Mouse (Mus musculus) lung, embryonic 15.5 days (tissue): ENCODE data around the gene Gramd1b. TPM values are rescaled to one million over a fixed set of nuclear protein-coding genes. Genes with fewer than 3 reads are reported as not detected.
A peak's percentile ranks its signal among the peaks of the same experiment; 100 is the strongest.

ENCODE experiments used
- ATAC-seq: fragments of 200-750 bp; cut with Nextera tagmentation; 2 replicates; pipeline ENCODE4 v1.8.0; 2017; ENCODE audit warnings: moderate number of reproducible peaks, borderline replicate concordance; ENCODE audit not compliant: low FRiP score, low TSS enrichment; ENCODE audit errors: extremely low read depth
- H3K27ac ChIP-seq: fragments of 300-500 bp; sonication (generic); 2 replicates; pipeline ENCODE4 v1.5.1; 2015; ENCODE audit warnings: moderate library complexity, mild to moderate bottlenecking, inconsistent platforms
- H3K27me3 ChIP-seq: fragments of 300-500 bp; sonication (generic); 2 replicates; pipeline ENCODE4 v1.6.1; 2015; ENCODE audit warnings: inconsistent platforms
- H3K36me3 ChIP-seq: fragments of 300-500 bp; sonication (generic); 2 replicates; pipeline ENCODE4 v1.6.1; 2015; ENCODE audit warnings: inconsistent platforms
- H3K4me1 ChIP-seq: fragments of 300-500 bp; sonication (generic); 2 replicates; pipeline ENCODE4 v1.6.1; 2015; ENCODE audit warnings: inconsistent platforms
- H3K4me2 ChIP-seq: fragments of 300-500 bp; sonication (generic); 2 replicates; pipeline ENCODE4 v1.6.1; 2015; ENCODE audit warnings: inconsistent platforms, mild to moderate bottlenecking, moderate library complexity
- H3K4me3 ChIP-seq: fragments of 300-500 bp; sonication (generic); 2 replicates; pipeline ENCODE4 v1.5.1; 2015; ENCODE audit warnings: mild to moderate bottlenecking, inconsistent platforms
- H3K9ac ChIP-seq: fragments of 300-500 bp; sonication (generic); 2 replicates; pipeline ENCODE4 v1.6.1; 2015; ENCODE audit warnings: inconsistent platforms
- H3K9me3 ChIP-seq: fragments of 300-500 bp; sonication (generic); 2 replicates; pipeline ENCODE4 v1.6.1; 2016; ENCODE audit warnings: inconsistent platforms
- WGBS: fragments of 180-500 bp; shearing (Covaris S2); methylation state at CpG from one replicate; pipeline ENCODE4 v1.1.7; 2015; 5-methylcytosine and 5-hydroxymethylcytosine counted together
- polyA plus RNA-seq: library from polyadenylated mRNA; unstranded; fragments of >200 nt; fragmentation: Nextera tagmentation; extraction: Ambion mirVana; gene quantifications from 2 replicates; pipeline ENCODE4 v1.2.1, GENCODE M21; 2015

Gramd1b gene
- polyA plus RNA-seq, 1 experiment from 2014 or later, result 5.5 TPM

- ATAC-seq, result no peak
- Histone ChIP-seq H3K4me1 (peaks cover 8% of the 10 kb centered on the region), H3K9me3 (no peaks in the 10 kb centered on the region), H3K27me3 (no peaks in the 10 kb centered on the region), H3K4me2 (no peak overlapping the region), H3K4me3 (no peak overlapping the region), H3K27ac (no peak overlapping the region), H3K9ac (no peak overlapping the region), H3K36me3 (no peaks in the 10 kb centered on the region)
- WGBS, result 50% methylated on average over 8 of the region's 8 CpGs
Measured at GRCm38 (mm10) chr9:40390904-40391303, 140.3 kb downstream of the Gramd1b start.

DNA sequence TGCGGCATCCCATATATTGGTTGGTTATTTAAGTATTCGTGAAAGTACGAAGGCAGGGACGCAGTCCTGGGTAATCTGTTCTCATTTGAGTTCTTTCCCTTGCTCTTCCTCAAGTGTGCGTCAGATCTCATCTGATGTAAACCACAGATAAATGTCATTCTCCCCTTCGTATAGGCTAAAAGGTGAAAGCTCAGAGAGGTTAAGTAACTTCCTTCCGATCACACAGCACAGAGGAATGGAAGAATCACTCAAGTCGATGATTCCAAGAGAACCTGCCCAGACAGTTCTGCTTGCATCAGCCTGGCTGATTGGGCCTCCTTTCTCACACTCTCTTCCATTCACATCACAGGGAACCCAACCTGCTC, 140.8 kb downstream of the Gramd1b start:
- no peak overlapping the region for H3K27ac ChIP-seq
- H3K4me1 ChIP-seq, result peaks cover 8% of the 10 kb centered on the region
- 84% methylated on average over 8 of the region's 8 CpGs for WGBS
- H3K27me3 ChIP-seq, result no peaks in the 10 kb centered on the region
- ATAC-seq, result no peak
- no peak overlapping the region for H3K9ac ChIP-seq
- H3K4me3 ChIP-seq, result no peak overlapping the region
- H3K4me2 ChIP-seq, result no peak overlapping the region
- no peaks in the 10 kb centered on the region for H3K36me3 ChIP-seq
- H3K9me3 ChIP-seq, result no peaks in the 10 kb centered on the region

- no peak overlapping the region for H3K4me2 ChIP-seq
- no peaks in the 10 kb centered on the region for H3K36me3 ChIP-seq
- H3K4me3 ChIP-seq, result no peak overlapping the region
- WGBS, result 85% methylated on average over 8 of the region's 8 CpGs
- no peak overlapping the region for H3K9ac ChIP-seq
- H3K9me3 ChIP-seq, result no peaks in the 10 kb centered on the region
- no peak overlapping the region for H3K27ac ChIP-seq
- ATAC-seq, result no peak
- peaks cover 8% of the 10 kb centered on the region for H3K4me1 ChIP-seq
- H3K27me3 ChIP-seq, result no peaks in the 10 kb centered on the region
Measured at GRCm38 (mm10) chr9:40389669-40390395, 141.4 kb downstream of the Gramd1b start.

DNA sequence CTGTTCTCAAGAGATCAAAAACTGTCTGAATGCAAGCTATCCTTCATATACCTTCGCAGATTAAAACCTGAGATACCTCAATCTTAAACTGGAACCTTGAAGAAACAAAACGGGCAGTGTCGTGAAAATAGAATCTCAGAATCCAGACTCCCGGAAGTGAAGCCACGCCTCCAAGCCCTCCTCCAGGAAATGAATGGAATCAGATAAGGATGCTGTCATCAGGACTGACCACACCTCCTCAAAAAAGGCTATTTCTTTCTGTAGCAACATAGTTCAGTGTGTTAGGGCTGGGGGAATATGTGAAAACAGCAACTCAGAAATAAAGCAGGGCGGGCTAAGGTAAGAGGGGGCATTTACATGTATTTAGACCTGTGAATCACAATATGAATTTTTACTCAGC, 142.0 kb downstream of the Gramd1b start:
- no peak for ATAC-seq
- no peak overlapping the region for H3K9ac ChIP-seq
- H3K27ac ChIP-seq, result no peak overlapping the region
- H3K27me3 ChIP-seq, result no peaks in the 10 kb centered on the region
- H3K4me1 ChIP-seq, result peaks cover 8% of the 10 kb centered on the region
- 65% methylated on average over 6 of the region's 6 CpGs for WGBS
- H3K36me3 ChIP-seq, result no peaks in the 10 kb centered on the region
- H3K9me3 ChIP-seq, result no peaks in the 10 kb centered on the region
- no peak overlapping the region for H3K4me2 ChIP-seq
- no peak overlapping the region for H3K4me3 ChIP-seq

- Histone ChIP-seq H3K27ac (no peak overlapping the region), H3K4me2 (no peak overlapping the region), H3K9ac (no peak overlapping the region), H3K36me3 (no peaks in the 10 kb centered on the region), H3K4me3 (no peak overlapping the region), H3K27me3 (no peaks in the 10 kb centered on the region), H3K4me1 (no peaks in the 10 kb centered on the region), H3K9me3 (no peaks in the 10 kb centered on the region)
- no peak for ATAC-seq
- WGBS, result 85% methylated on average over 5 of the region's 5 CpGs
Measured at GRCm38 (mm10) chr9:40384781-40385180, 146.4 kb downstream of the Gramd1b start.

DNA sequence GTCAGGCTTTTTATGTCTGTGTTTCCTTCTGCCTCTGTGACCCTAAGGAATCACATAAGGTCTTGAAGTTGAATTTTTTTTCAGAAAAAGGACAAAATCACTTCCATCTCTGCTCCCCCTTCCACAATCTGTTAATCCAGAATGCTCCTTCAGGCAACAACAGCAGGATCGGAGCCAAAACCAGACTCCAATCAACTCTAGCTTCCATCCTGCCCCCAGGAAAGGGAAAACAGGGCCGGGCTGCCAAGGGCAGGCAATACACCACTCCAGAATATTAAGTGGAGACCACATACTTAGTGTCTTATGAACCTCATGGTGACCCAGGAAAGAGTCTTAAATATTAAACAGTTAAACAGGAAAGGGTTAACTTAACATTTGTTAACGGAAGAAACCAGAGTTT, 148.7 kb downstream of the Gramd1b start:
- ATAC-seq, result no peak
- H3K4me2 ChIP-seq, result no peak overlapping the region

GRCm38 (mm10) chr9:40381416-40382411, 149.5 kb downstream of the Gramd1b start:
- peak; percentile 35; the same call in 1 of the 2 replicates for ATAC-seq
- Histone ChIP-seq H3K4me1 (no peaks in the 10 kb centered on the region), H3K4me3 (no peak overlapping the region), H3K9ac (no peak overlapping the region), H3K27me3 (no peaks in the 10 kb centered on the region), H3K36me3 (no peaks in the 10 kb centered on the region), H3K9me3 (no peaks in the 10 kb centered on the region), H3K4me2 (no peak overlapping the region), H3K27ac (no peak overlapping the region)
- WGBS, result 29% methylated on average over 15 of the region's 15 CpGs

More for the DNA sequence above, 148.7 kb downstream of the Gramd1b start:
- 59% methylated on average over 3 of the region's 3 CpGs for WGBS
- Histone ChIP-seq H3K27ac (no peak overlapping the region), H3K9me3 (no peaks in the 10 kb centered on the region), H3K4me3 (no peak overlapping the region), H3K27me3 (no peaks in the 10 kb centered on the region), H3K36me3 (no peaks in the 10 kb centered on the region), H3K9ac (no peak overlapping the region), H3K4me1 (no peaks in the 10 kb centered on the region)

- H3K36me3 ChIP-seq, result no peaks in the 10 kb centered on the region
- no peak overlapping the region for H3K4me2 ChIP-seq
- ATAC-seq, result no peak
- no peak overlapping the region for H3K27ac ChIP-seq
- no peaks in the 10 kb centered on the region for H3K27me3 ChIP-seq
- 61% methylated on average over 9 of the region's 9 CpGs for WGBS
- H3K9ac ChIP-seq, result no peak overlapping the region
- peaks cover 6% of the 10 kb centered on the region for H3K4me1 ChIP-seq
- no peak overlapping the region for H3K4me3 ChIP-seq
- no peaks in the 10 kb centered on the region for H3K9me3 ChIP-seq
Measured at GRCm38 (mm10) chr9:40376711-40377410, 154.3 kb downstream of the Gramd1b start.

DNA sequence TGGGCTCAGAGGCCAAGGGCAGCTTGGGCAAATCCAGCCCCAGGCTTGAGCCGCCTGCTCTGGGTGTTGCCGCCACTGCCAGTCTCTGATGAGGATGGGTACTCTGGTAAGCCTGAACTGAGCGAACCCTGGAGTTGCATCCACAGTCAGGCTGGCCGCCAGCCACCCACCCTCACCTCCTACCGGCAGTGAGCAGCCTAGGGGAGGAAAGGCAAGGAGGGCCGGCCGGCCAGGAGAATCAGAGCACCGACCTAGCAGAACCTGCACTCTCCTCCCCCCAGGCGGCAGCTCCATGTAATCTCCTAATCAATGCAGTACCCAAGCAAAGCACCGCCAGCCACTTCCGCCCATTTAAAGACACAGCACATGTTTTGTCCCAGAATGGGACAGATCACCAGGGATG, 155.0 kb downstream of the Gramd1b start:
- WGBS, result 14% methylated on average over 11 of the region's 11 CpGs
- Histone ChIP-seq H3K27me3 (no peaks in the 10 kb centered on the region), H3K9me3 (no peaks in the 10 kb centered on the region), H3K4me3 (no peak overlapping the region), H3K9ac (no peak overlapping the region), H3K4me2 (peak overlapping the region; percentile 19; the same call in 1 of the 2 replicates), H3K4me1 (peaks cover 6% of the 10 kb centered on the region), H3K36me3 (no peaks in the 10 kb centered on the region), H3K27ac (no peak overlapping the region)
- peak; percentile 42 for ATAC-seq

- H3K9me3 ChIP-seq, result no peaks in the 10 kb centered on the region
- H3K4me3 ChIP-seq, result no peak overlapping the region
- 68% methylated on average over 6 of the region's 6 CpGs for WGBS
- H3K27me3 ChIP-seq, result no peaks in the 10 kb centered on the region
- peaks cover 6% of the 10 kb centered on the region for H3K4me1 ChIP-seq
- H3K9ac ChIP-seq, result no peak overlapping the region
- no peak overlapping the region for H3K27ac ChIP-seq
- ATAC-seq, result no peak
- no peak overlapping the region for H3K4me2 ChIP-seq
- H3K36me3 ChIP-seq, result no peaks in the 10 kb centered on the region
Measured at GRCm38 (mm10) chr9:40375518-40375917, 155.7 kb downstream of the Gramd1b start.

DNA sequence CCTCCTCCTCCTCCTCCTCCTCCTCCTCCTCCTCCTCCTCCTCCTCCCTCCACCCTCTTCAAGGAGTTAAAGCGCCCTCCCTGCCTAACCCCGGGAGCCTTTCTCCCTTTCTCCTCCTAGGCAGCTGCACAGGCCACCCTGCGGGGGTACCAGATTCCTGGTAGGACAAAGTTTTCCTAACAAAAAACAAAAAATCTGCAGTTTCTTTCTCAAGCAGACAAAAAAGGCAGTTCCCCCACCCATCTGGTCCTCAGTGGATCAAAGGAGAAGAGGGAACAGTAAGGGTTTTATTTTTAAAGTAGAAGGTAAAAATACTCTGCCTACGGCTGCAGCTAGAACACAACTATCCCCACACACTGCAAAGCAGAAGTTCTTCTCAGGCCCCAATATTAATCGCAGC, 156.2 kb downstream of the Gramd1b start:
- no peaks in the 10 kb centered on the region for H3K9me3 ChIP-seq
- no peak overlapping the region for H3K9ac ChIP-seq
- H3K27ac ChIP-seq, result no peak overlapping the region
- no peaks in the 10 kb centered on the region for H3K27me3 ChIP-seq
- peaks cover 6% of the 10 kb centered on the region for H3K4me1 ChIP-seq
- ATAC-seq, result no peak
- 54% methylated on average over 3 of the region's 5 CpGs for WGBS
- H3K4me3 ChIP-seq, result no peak overlapping the region
- no peaks in the 10 kb centered on the region for H3K36me3 ChIP-seq
- no peak overlapping the region for H3K4me2 ChIP-seq
